Mouse (Mus musculus): ENCODE data around the gene Tap1.
"Not testable (repeated sequence)": the region's sequence is repeated elsewhere in the genome, so short reads cannot be mapped to it uniquely, and the experiment has no call there.

GRCm38 (mm10) chr17:34232021-34232420 is 44.7 kb downstream of the Tap1 start:
- TF ChIP-seq GATA1 (IDR thresholded peaks at IDR 0.05; ENCODE audit: borderline replicate concordance, low read length); CTCF (IDR thresholded peaks at IDR 0.05; ENCODE audit: low read depth, low read length); GATA2 (IDR thresholded peaks at IDR 0.05; ENCODE audit: borderline replicate concordance, low read depth, low read length): not testable (repeated sequence)
